Mouse (Mus musculus): ENCODE data around the gene Ugt1a10. TPM values are rescaled to one million over a fixed set of nuclear protein-coding genes. Genes with fewer than 3 reads are reported as not detected.

Gene Ugt1a10
- polyA plus RNA-seq, 1 experiment from 2014 or later: not detected

DNA sequence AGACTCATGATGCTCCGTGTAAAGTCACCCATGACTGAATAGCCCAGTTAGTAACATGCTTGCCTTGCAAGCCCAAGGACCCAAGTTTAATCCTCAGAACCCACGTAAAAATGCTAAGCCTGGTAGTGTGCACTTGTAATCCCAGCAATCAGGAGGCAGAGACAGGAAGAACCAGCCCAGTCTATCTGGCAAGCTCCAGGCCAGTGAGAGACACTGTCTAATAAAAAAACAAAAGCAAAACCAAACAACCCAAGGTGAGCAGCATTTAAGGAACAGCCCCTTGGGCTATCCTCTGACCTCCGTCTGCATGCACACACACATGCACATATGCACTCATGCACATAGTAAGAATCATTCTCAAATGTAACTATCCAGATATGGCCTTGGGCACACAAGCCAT lies 174.4 kb downstream of the Ugt1a10 start:
- no peaks in the 10 kb centered on the region for H3K4me1 ChIP-seq
- H3K27me3 ChIP-seq (replicated peaks): no peaks in the 10 kb centered on the region
- no peak overlapping the region for H3K4me2 ChIP-seq
- peaks cover 91% of the 10 kb centered on the region for H3K9me3 ChIP-seq (replicated peaks)
- H3K27ac ChIP-seq (replicated peaks): no peak overlapping the region
- 83% methylated on average over 3 of the region's 3 CpGs for WGBS
- ATAC-seq (ENCODE audit: low FRiP score): no peak
- H3K36me3 ChIP-seq: no peaks in the 10 kb centered on the region
- no peak overlapping the region for H3K9ac ChIP-seq (replicated peaks)
- H3K4me3 ChIP-seq (replicated peaks): no peak overlapping the region

- no peak overlapping the region for H3K4me3 ChIP-seq (replicated peaks)
- ATAC-seq (ENCODE audit: low FRiP score): no peak
- H3K27me3 ChIP-seq (replicated peaks): no peaks in the 10 kb centered on the region
- H3K9me3 ChIP-seq (replicated peaks): peaks cover 95% of the 10 kb centered on the region
- no peak overlapping the region for H3K9ac ChIP-seq (replicated peaks)
- H3K4me1 ChIP-seq: no peaks in the 10 kb centered on the region
- no peaks in the 10 kb centered on the region for H3K36me3 ChIP-seq
- H3K27ac ChIP-seq (replicated peaks): no peak overlapping the region
- 88% methylated on average over 5 of the region's 5 CpGs for WGBS
- H3K4me2 ChIP-seq: no peak overlapping the region
Measured at GRCm38 (mm10) chr1:88229986-88230385, 174.8 kb downstream of the Ugt1a10 start.

GRCm38 (mm10) chr1:88230421-88230820 lies 175.2 kb downstream of the Ugt1a10 start:
- Histone ChIP-seq H3K4me3 (replicated peaks) (no peak overlapping the region), H3K27me3 (replicated peaks) (no peaks in the 10 kb centered on the region), H3K9me3 (replicated peaks) (peaks cover 98% of the 10 kb centered on the region), H3K4me2 (no peak overlapping the region), H3K36me3 (no peaks in the 10 kb centered on the region), H3K9ac (replicated peaks) (no peak overlapping the region), H3K27ac (replicated peaks) (no peak overlapping the region), H3K4me1 (no peaks in the 10 kb centered on the region)
- no peak for ATAC-seq (ENCODE audit: low FRiP score)
- 73% methylated on average over 7 of the region's 7 CpGs for WGBS

DNA sequence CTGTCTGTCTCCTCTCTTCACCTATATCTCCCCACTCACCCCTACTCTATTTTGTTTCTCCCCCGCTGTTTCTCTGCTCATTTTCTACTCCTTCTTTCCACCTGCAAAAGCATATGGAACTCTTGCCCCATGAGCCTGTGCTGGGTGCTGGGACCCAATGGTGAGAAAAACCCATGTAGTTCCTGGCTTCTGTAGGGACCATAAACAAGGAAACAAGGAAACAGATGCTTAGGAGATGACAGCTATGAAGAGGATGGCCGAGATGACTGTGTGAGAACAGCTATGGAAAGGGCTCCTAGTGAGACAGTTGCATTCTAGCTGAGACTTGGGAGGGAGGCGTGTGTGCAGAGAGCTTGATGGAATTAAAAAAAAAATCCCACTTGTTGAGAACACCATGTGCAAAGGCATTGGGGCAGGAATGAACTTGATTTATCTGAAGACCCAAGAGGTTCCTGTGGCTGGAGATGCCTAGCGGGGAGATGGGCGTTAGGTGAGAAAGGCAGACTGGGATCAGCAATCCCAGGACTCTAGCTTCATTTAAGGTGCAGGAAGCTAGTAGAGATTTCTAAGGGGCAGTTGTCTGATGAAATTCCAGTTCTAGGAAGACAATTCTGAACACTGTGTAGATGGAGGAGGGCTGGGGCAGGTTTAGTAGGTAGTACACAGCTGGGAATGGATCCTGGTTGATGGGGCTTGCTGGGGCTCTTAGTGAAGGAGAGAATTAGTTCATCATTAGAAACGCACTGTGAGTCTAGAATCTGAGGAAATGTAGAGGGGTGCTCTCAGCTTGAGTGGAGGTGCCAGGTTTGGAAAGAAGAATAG lies 176.0 kb downstream of the Ugt1a10 start:
- H3K27me3 ChIP-seq (replicated peaks): no peaks in the 10 kb centered on the region
- 80% methylated on average over 6 of the region's 6 CpGs for WGBS
- H3K4me1 ChIP-seq: no peaks in the 10 kb centered on the region
- H3K9ac ChIP-seq (replicated peaks): no peak overlapping the region
- H3K36me3 ChIP-seq: no peaks in the 10 kb centered on the region
- H3K9me3 ChIP-seq (replicated peaks): peaks cover 97% of the 10 kb centered on the region
- H3K27ac ChIP-seq (replicated peaks): no peak overlapping the region
- no peak for ATAC-seq (ENCODE audit: low FRiP score)
- H3K4me3 ChIP-seq (replicated peaks): no peak overlapping the region
- no peak overlapping the region for H3K4me2 ChIP-seq

- no peaks in the 10 kb centered on the region for H3K4me1 ChIP-seq
- H3K9ac ChIP-seq (replicated peaks): no peak overlapping the region
- no peak overlapping the region for H3K27ac ChIP-seq (replicated peaks)
- H3K4me2 ChIP-seq: no peak overlapping the region
- no peak overlapping the region for H3K4me3 ChIP-seq (replicated peaks)
- 70% methylated on average over 7 of the region's 7 CpGs for WGBS
- no peak for ATAC-seq (ENCODE audit: low FRiP score)
- H3K9me3 ChIP-seq (replicated peaks): peaks cover 94% of the 10 kb centered on the region
- H3K36me3 ChIP-seq: no peaks in the 10 kb centered on the region
- no peaks in the 10 kb centered on the region for H3K27me3 ChIP-seq (replicated peaks)
Measured at GRCm38 (mm10) chr1:88231803-88232499, 176.8 kb downstream of the Ugt1a10 start.

GRCm38 (mm10) chr1:88232664-88233380 lies 177.6 kb downstream of the Ugt1a10 start:
- H3K4me2 ChIP-seq: no peak overlapping the region
- H3K36me3 ChIP-seq: no peaks in the 10 kb centered on the region
- H3K4me1 ChIP-seq: no peaks in the 10 kb centered on the region
- H3K9ac ChIP-seq (replicated peaks): no peak overlapping the region
- no peaks in the 10 kb centered on the region for H3K27me3 ChIP-seq (replicated peaks)
- H3K27ac ChIP-seq (replicated peaks): no peak overlapping the region
- H3K4me3 ChIP-seq (replicated peaks): no peak overlapping the region
- no peak for ATAC-seq (ENCODE audit: low FRiP score)
- WGBS: 60% methylated on average over 3 of the region's 3 CpGs
- peaks cover 94% of the 10 kb centered on the region for H3K9me3 ChIP-seq (replicated peaks)

DNA sequence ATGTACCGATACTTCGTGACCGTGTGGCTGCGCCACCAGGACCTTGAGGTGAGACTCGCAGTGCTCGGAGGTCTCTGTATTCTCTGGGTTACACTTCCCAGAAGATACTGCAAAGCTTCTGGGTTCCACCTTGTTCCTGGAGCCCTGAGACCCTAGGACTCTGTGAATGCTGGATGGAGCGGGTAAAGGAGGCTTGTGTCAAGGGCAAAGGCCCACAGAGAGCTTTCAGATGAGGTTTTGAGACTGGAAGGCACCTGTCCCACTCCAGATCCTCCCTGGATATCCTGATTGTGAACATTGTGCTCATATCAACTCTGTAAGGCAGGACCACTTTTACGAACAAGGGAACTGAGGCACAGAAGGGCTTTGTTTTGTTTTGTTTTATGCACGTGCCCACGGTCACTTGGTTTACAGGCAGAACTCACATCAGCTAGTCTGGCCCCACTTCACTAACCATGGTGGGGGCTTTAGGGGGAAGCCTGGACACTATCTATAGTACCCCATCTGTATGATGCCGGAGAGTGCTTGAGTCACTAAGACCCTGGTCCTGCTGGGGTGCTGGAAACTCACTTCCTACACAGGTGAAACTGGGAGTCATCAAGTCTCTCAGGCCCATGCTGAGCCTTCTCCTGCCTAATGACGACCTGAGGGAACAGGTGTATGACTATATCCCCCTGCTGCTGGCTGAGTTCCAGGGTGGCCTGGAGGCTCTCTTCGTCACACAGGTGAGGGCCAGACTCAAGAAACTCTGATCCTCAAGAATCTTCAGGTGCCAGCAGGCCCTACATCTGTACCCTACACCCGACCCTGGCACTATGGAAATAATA lies 178.4 kb downstream of the Ugt1a10 start:
- Histone ChIP-seq H3K4me1 (no peaks in the 10 kb centered on the region), H3K9ac (replicated peaks) (no peak overlapping the region), H3K4me3 (replicated peaks) (no peak overlapping the region), H3K4me2 (no peak overlapping the region), H3K36me3 (no peaks in the 10 kb centered on the region), H3K9me3 (replicated peaks) (peaks cover 94% of the 10 kb centered on the region), H3K27ac (replicated peaks) (no peak overlapping the region), H3K27me3 (replicated peaks) (no peaks in the 10 kb centered on the region)
- ATAC-seq (ENCODE audit: low FRiP score): 0 out of 2 replicates have a peak, but pooled peaks have one; percentile 5
- WGBS: 71% methylated on average over 14 of the region's 14 CpGs

- no peak for ATAC-seq (ENCODE audit: low FRiP score)
- Histone ChIP-seq H3K9me3 (replicated peaks) (peaks cover 94% of the 10 kb centered on the region), H3K27ac (replicated peaks) (no peak overlapping the region), H3K36me3 (no peaks in the 10 kb centered on the region), H3K4me1 (no peaks in the 10 kb centered on the region), H3K4me3 (replicated peaks) (no peak overlapping the region), H3K4me2 (no peak overlapping the region), H3K9ac (replicated peaks) (no peak overlapping the region), H3K27me3 (replicated peaks) (no peaks in the 10 kb centered on the region)
- 68% methylated on average over 4 of the region's 4 CpGs for WGBS
Measured at GRCm38 (mm10) chr1:88234248-88234610, 179.0 kb downstream of the Ugt1a10 start.

- ATAC-seq (ENCODE audit: low FRiP score): no peak
- H3K9ac ChIP-seq (replicated peaks): no peak overlapping the region
- no peaks in the 10 kb centered on the region for H3K27me3 ChIP-seq (replicated peaks)
- H3K27ac ChIP-seq (replicated peaks): no peak overlapping the region
- peaks cover 94% of the 10 kb centered on the region for H3K9me3 ChIP-seq (replicated peaks)
- H3K4me1 ChIP-seq: no peaks in the 10 kb centered on the region
- H3K36me3 ChIP-seq: no peaks in the 10 kb centered on the region
- 44% methylated on average over 5 of the region's 5 CpGs for WGBS
- H3K4me3 ChIP-seq (replicated peaks): no peak overlapping the region
- H3K4me2 ChIP-seq: no peak overlapping the region
Measured at GRCm38 (mm10) chr1:88234646-88235045, 179.5 kb downstream of the Ugt1a10 start.

DNA sequence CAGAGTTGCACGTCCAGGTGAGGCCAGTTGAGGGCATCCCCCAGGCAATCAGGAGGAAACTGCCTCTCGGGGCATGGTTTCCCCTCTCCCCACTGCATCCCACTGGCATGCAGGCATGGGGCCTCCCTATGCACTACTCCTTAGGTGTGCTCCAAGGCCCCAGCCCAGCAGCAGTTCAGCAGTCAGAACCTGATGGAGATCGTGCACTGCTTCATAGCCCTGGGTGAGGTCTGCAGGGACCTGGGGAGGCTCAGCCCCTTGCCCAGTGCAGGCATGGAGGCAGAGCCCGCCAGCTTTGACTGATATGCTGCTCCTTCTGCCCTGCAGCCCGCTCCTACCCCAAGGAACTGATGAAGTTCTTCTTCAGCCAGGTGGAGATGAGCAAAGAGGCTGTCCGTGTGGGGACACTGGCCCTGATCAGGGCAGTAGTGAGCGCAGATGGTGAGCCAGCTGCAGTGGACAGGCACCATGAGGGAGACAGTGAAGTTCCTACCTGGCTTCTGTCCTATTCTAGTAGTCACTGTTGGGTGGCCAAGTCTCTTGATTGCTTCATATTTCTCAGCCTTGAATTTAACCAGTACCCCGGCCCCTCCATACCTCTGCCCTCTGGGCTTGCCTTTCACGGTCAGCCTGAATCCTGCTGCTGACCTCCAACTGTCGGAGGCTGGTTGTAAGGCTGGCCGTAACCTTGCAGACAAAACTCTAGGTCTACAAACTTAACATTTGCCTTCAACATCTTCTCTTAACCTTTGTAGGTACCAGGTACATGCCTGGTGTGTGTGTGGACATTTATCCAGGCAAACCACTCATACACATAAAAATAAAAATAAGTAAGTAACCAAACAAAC lies 180.1 kb downstream of the Ugt1a10 start:
- Histone ChIP-seq H3K9me3 (replicated peaks) (peaks cover 94% of the 10 kb centered on the region), H3K4me1 (no peaks in the 10 kb centered on the region), H3K27me3 (replicated peaks) (no peaks in the 10 kb centered on the region), H3K9ac (replicated peaks) (no peak overlapping the region), H3K4me3 (replicated peaks) (no peak overlapping the region), H3K36me3 (no peaks in the 10 kb centered on the region), H3K27ac (replicated peaks) (no peak overlapping the region), H3K4me2 (no peak overlapping the region)
- 68% methylated on average over 11 of the region's 11 CpGs for WGBS
- ATAC-seq (ENCODE audit: low FRiP score): no peak

Measured in neural tube, embryonic 15.5 days (tissue).